6 mouse cellular contexts compared by ENCODE assay signal in genomic region chr10:127171631-127172200, GRCm38 (mm10).
"Had no signal": no experiment of that assay in that cellular context is flagged by ENCODE, and none has a peak within 500 bp of the region (broad histone marks: within the 10 kb centered on the region; RNA-seq: fewer than 3 reads in every experiment).

No protein-coding gene starts in this region.

- H3K9me3 ChIP-seq: limb, embryonic 12.5 days; midbrain, embryonic 15.5 days; neural tube, embryonic 12.5 days had no signal

- DNase-seq: layer of hippocampus, adult 9-11 months had no signal

- H3K27ac ChIP-seq: limb, embryonic 12.5 days; liver, embryonic 14.5 days; midbrain, embryonic 15.5 days; neural tube, embryonic 12.5 days; stomach, postnatal 0 days had no signal

- H3K36me3 ChIP-seq: limb, embryonic 12.5 days; midbrain, embryonic 15.5 days; neural tube, embryonic 12.5 days had no signal

- H3K9ac ChIP-seq: liver, embryonic 14.5 days; midbrain, embryonic 15.5 days; neural tube, embryonic 12.5 days had no signal
